Mouse (Mus musculus) macrophage (primary cell): ENCODE results near the gene Acoxl. TPM values are rescaled to one million over a fixed set of nuclear protein-coding genes. Genes with fewer than 3 reads are reported as not detected.

Source experiments
- H3K27ac ChIP-seq: fragments of 350-480 bp; formaldehyde crosslinking; 2 replicates; pipeline ENCODE4 v1.9.0; 2021
- H3K36me3 ChIP-seq: fragments of 350-480 bp; formaldehyde crosslinking; 2 replicates; pipeline ENCODE4 v1.9.0; 2021; ENCODE audit errors: inconsistent target
- H3K4me3 ChIP-seq: fragments of 350-480 bp; formaldehyde crosslinking; 2 replicates; pipeline ENCODE4 v1.9.0; 2021; ENCODE audit errors: inconsistent target
- H3K79me2 ChIP-seq: fragments of 350-480 bp; formaldehyde crosslinking; 2 replicates; pipeline ENCODE4 v1.9.0; 2021; ENCODE audit errors: inconsistent target
- WGBS: methylation state at CpG from one replicate; pipeline ENCODE4 v1.1.7; 2026; ENCODE audit warnings: inconsistent platforms; ENCODE audit not compliant: missing documents; 5-methylcytosine and 5-hydroxymethylcytosine counted together
- polyA plus RNA-seq: library from polyadenylated mRNA; stranded (reverse); fragments of 250-400 nt; gene quantifications from 3 replicates; pipeline ENCODE4 v1.2.4, GENCODE M21; 2018; ENCODE audit warnings: inconsistent platforms

Acoxl gene
- polyA plus RNA-seq, 1 experiment from 2014 or later: not detected

DNA sequence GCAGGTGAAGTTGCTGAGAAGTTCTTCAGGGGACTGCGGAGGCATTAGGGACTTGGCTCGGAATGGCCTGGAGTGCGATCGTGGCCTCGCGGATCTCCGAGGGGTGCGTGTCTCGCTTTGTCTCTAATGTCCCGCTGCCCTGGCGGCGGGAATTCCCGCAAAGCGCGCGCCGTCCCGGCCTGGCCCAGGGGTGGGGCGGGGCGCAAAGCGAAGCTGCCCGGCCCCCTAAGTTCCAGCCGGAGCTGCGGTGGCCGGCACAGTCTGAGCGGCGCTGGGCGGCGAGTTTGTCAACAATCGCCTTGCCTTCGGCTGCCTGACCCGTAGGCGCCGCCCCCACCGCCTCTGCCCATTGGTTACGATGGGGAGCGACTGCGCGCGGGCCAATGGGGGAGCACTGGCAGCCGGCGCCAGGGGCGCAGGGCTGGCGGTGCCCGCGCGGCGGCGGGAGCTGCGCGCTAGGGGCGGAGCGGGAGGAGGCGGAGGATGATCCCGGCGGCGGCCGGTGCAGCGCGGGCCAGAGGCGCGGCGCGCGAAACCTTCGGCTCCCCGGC is 288.5 kb downstream of the Acoxl start:
- Histone ChIP-seq H3K79me2 (peaks cover 59% of the 10 kb centered on the region), H3K27ac (peak overlapping the region; percentile 51), H3K36me3 (peaks cover 35% of the 10 kb centered on the region), H3K4me3 (peak overlapping the region; percentile 88)
- WGBS: under 1% methylated on average over 63 of the region's 67 CpGs

- peak overlapping the region; percentile 37 for H3K4me3 ChIP-seq
- peaks cover 39% of the 10 kb centered on the region for H3K36me3 ChIP-seq
- H3K79me2 ChIP-seq: peaks cover 65% of the 10 kb centered on the region
- under 1% methylated on average over 48 of the region's 48 CpGs for WGBS
- peak overlapping the region; percentile 28; the same call in 1 of the 2 replicates for H3K27ac ChIP-seq
These were observed 289.1 kb downstream of the Acoxl start for GRCm38 (mm10) chr2:128127691-128128292.

DNA sequence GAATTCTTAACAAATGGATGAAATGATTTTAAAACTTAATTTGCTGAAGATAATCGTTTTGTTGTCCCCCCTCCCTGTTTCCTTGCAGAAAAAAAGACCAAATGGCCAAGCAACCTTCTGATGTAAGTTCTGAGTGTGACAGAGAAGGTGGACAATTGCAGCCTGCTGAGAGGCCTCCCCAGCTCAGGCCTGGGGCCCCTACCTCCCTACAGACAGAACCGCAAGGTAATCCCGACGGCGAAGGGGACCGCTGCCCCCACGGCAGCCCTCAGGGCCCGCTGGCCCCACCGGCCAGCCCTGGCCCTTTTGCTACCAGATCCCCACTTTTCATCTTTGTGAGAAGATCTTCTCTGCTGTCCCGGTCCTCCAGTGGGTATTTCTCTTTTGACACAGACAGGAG is 289.9 kb downstream of the Acoxl start:
- H3K27ac ChIP-seq: peak overlapping the region; percentile 28; the same call in 1 of the 2 replicates
- peaks cover 72% of the 10 kb centered on the region for H3K79me2 ChIP-seq
- H3K36me3 ChIP-seq: peaks cover 47% of the 10 kb centered on the region
- H3K4me3 ChIP-seq: peak overlapping the region; percentile 37
- WGBS: 89% methylated on average over 9 of the region's 10 CpGs

GRCm38 (mm10) chr2:128131503-128131902 is 292.8 kb downstream of the Acoxl start:
- Histone ChIP-seq H3K27ac (no peak overlapping the region), H3K36me3 (peaks cover 64% of the 10 kb centered on the region), H3K79me2 (peaks cover 95% of the 10 kb centered on the region), H3K4me3 (no peak overlapping the region)
- 89% methylated on average over 11 of the region's 11 CpGs for WGBS

DNA sequence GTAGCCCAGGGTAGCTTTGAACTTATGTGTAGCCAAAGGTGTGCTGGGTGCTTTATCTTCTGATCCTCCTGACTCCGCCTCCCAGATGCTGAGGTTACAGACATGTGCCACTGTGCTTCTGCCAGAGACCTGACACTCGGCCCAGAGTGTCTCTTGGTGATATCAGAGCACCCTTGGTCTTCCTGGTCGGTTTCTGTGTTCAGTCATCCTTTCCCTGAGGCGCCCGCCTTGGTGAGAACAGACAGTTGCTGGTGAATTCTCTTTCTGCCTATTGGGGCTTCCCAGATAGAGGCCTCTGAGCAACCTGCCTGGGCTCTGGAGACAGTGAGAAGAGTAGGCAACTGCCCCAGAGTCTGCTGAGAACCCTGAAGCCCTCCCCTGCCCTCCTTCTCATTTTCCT is 294.0 kb downstream of the Acoxl start:
- H3K36me3 ChIP-seq: peaks cover 75% of the 10 kb centered on the region
- H3K79me2 ChIP-seq: peaks cover 100% of the 10 kb centered on the region
- H3K4me3 ChIP-seq: no peak overlapping the region
- WGBS: 95% methylated on average over 5 of the region's 5 CpGs
- no peak overlapping the region for H3K27ac ChIP-seq

- Histone ChIP-seq H3K79me2 (peaks cover 100% of the 10 kb centered on the region), H3K27ac (peak overlapping the region; percentile 32), H3K36me3 (peaks cover 86% of the 10 kb centered on the region), H3K4me3 (no peak overlapping the region)
These were observed 295.2 kb downstream of the Acoxl start for GRCm38 (mm10) chr2:128133865-128134264.

GRCm38 (mm10) chr2:128134474-128134873 is 295.8 kb downstream of the Acoxl start:
- peak overlapping the region; percentile 32 for H3K27ac ChIP-seq
- H3K36me3 ChIP-seq: peaks cover 86% of the 10 kb centered on the region
- H3K4me3 ChIP-seq: no peak overlapping the region

GRCm38 (mm10) chr2:128134948-128135347 is 296.3 kb downstream of the Acoxl start:
- 98% methylated on average over 8 of the region's 8 CpGs for WGBS
- no peak overlapping the region for H3K4me3 ChIP-seq
- H3K36me3 ChIP-seq: peaks cover 86% of the 10 kb centered on the region
- H3K27ac ChIP-seq: no peak overlapping the region
- H3K79me2 ChIP-seq: peaks cover 100% of the 10 kb centered on the region

More at GRCm38 (mm10) chr2:128134474-128134873, 295.8 kb downstream of the Acoxl start:
- WGBS: 75% methylated on average over 5 of the region's 5 CpGs
- peaks cover 100% of the 10 kb centered on the region for H3K79me2 ChIP-seq

GRCm38 (mm10) chr2:128136769-128137433 is 298.2 kb downstream of the Acoxl start:
- H3K79me2 ChIP-seq: peaks cover 100% of the 10 kb centered on the region
- no peak overlapping the region for H3K27ac ChIP-seq
- WGBS: 54% methylated on average over 15 of the region's 16 CpGs
- H3K36me3 ChIP-seq: peaks cover 84% of the 10 kb centered on the region
- no peak overlapping the region for H3K4me3 ChIP-seq

DNA sequence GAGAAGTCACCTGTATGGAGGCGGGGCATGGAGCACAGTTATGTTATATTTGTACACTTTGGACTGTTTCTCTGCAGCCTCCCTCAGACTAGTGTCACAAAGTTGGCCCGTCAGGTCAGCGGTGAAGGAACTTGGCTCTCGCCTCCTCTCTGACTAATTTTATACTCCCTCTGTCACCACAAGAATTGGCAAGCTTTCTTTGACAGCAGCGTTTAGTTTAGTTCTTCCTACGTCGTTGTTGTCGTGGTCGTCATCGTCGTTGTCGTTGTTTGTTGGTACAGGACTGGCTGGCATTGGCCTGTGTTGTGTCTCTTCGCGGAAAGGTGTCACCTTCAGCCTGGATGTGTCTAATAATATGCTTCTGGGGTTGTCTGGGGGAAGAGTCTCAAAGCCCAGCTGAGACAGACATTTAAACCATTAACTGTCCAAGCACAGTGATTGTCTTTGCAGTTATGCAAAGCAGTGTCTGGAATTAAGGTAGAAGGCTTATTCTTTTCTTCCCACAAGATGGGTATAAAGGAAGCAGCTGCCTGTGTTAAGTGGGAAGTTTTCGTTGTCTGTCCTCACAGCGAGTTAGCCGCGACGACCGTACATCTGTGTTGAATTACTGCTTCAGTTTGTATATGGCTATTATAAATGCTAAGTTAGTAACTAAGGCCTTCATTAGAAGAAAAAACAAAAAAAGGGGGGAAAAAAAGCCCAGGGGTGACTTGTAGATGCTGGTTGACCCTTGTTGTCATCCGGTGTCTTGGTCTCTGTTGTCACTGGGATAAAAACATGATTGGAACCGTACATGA is 299.0 kb downstream of the Acoxl start:
- peaks cover 84% of the 10 kb centered on the region for H3K36me3 ChIP-seq
- 92% methylated on average over 22 of the region's 22 CpGs for WGBS

GRCm38 (mm10) chr2:128138924-128139323 is 300.2 kb downstream of the Acoxl start:
- WGBS: 95% methylated on average over 8 of the region's 8 CpGs
- Histone ChIP-seq H3K36me3 (peaks cover 87% of the 10 kb centered on the region), H3K27ac (no peak overlapping the region)

More for the DNA sequence above, 299.0 kb downstream of the Acoxl start:
- H3K27ac ChIP-seq: no peak overlapping the region
- H3K4me3 ChIP-seq: no peak overlapping the region
- H3K79me2 ChIP-seq: peaks cover 100% of the 10 kb centered on the region

GRCm38 (mm10) chr2:128139781-128140180 is 301.1 kb downstream of the Acoxl start:
- peaks cover 100% of the 10 kb centered on the region for H3K79me2 ChIP-seq
- no peak overlapping the region for H3K4me3 ChIP-seq
- 96% methylated on average over 13 of the region's 15 CpGs for WGBS
- H3K36me3 ChIP-seq: peaks cover 86% of the 10 kb centered on the region
- H3K27ac ChIP-seq: no peak overlapping the region

More at GRCm38 (mm10) chr2:128138924-128139323, 300.2 kb downstream of the Acoxl start:
- no peak overlapping the region for H3K4me3 ChIP-seq
- peaks cover 100% of the 10 kb centered on the region for H3K79me2 ChIP-seq

DNA sequence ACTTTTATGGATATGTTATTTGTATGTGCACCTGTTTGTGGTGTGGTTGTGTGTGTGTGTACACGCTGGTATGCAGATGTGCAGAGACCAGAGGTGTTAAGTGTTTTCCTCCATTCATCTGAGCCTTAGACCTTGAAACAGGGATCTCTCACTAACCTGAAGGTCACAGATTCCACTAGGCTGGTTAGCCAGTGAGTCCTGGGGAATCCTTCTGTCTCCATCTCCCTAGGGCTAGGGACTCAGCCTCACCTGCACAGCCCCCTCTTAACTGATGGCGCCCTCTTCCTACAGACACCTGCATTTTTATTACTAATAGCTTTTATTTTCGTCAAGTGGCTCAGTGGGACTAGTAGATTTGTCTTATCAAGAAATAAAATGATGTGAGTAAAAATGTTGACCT is 301.5 kb downstream of the Acoxl start:
- peaks cover 83% of the 10 kb centered on the region for H3K36me3 ChIP-seq
- H3K27ac ChIP-seq: no peak overlapping the region
- 90% methylated on average over 3 of the region's 3 CpGs for WGBS
- H3K4me3 ChIP-seq: no peak overlapping the region
- peaks cover 99% of the 10 kb centered on the region for H3K79me2 ChIP-seq

DNA sequence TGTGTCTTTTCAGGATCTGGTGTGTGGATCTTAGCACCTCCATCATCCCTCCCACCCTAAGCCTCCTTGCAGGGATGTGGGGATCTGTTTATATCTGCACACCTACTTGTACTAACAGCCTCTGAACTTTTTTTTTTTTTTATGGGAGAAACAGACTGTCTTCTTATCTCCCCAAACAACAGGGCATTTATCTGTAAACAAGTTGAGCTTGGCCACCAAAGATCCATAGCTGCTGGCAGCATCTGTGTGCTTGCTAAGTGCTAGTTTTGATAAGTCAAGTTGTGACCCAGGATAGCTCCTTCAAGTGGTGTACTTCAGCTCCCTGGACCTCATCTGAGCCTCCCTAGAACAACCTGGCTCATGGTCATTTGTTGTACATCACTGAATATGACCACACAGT is 305.3 kb downstream of the Acoxl start:
- peaks cover 90% of the 10 kb centered on the region for H3K36me3 ChIP-seq
- H3K79me2 ChIP-seq: peaks cover 99% of the 10 kb centered on the region
- no peak overlapping the region for H3K4me3 ChIP-seq
- no peak overlapping the region for H3K27ac ChIP-seq
